Mouse (Mus musculus) spleen, postnatal 14 days (tissue): ENCODE results near the gene Mmp14.

Experiments
- DNase-seq, 2 experiments: peaks; one replicate each; pipeline ENCODE4 v3.0.0; 2021 to 2022; ENCODE audit warnings: low spot score in 2 of 2

The Mmp14 gene

DNA sequence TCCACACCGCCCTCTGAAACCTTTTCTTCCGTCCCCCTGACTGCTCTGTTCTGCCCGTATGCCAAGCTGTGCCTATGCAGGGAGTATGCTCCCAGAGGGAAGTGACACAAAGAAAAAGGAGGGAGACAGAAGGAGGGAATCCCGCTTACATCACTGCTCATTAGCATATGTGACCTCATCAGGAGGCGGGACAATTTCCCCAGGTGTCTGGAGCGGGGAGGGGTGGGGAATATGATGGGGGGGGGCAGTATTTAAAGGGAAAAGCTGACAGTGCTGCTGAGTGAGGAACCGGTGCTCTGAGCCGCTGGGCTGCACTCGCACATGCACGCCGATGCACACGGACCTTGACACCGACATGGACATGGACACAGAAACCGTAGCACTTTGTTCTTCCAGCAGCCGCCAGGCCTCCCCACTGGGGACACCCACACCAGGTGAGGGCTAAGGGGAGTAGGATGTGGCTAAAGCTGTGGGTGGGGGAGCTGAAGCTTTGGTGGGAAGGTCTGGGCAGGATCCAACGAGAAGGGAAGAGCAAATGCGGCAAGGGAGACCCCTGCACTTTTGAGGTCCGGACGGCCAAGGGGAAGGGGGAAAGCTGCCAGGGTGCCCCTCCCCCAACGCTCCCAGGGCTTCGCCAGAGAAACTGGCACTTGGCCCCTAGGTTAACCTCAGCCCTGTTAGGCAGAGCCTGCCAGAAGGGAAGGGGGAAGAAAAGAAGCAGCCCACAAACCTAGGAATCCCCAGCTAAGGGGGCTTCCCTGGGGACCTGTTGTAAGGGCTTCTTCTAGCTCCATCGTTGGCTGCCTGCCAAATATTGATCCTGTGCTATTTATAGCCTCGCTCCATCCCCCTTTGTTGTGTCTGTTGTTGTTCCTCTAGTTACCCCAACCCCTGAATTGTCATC lies 44.8 kb downstream of the Mmp14 start, which contains the start of gene Rem2:
Rem2 (plus strand) TSS at position 160 of the 904 bp plus-strand sequence.
- DNase-seq, result no peak

DNA sequence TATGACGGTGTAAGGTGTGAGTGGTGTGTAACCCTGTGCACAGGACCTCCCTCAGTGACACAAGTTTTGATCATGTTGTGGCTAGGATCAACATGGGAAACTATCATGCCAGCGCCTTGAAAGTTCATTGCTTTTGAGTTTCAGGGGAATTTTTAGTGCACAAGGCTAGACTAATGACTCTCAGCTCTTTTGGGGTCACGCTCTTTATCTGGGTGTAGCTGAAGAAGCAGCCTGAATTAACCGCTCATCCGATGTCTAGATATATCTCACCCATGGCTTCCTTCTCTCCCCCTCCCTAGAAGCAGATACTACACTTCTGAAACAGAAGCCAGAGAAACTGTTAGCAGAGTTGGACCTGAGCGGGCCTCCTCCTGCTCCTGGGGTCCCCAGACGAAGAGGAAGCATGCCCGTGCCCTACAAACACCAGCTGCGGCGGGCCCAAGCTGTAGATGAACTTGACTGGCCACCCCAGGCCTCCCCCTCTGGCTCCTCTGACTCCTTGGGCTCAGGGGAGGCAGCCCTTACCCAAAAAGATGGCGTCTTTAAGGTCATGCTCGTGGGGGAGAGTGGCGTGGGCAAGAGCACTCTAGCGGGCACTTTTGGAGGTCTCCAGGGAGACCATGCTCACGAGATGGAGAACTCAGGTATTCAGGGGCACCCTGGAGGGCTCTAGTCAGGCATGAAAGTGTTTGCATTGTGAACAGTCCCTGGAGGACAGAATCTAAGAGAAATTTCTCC lies 45.9 kb downstream of the Mmp14 start:
- no peak for DNase-seq

DNA sequence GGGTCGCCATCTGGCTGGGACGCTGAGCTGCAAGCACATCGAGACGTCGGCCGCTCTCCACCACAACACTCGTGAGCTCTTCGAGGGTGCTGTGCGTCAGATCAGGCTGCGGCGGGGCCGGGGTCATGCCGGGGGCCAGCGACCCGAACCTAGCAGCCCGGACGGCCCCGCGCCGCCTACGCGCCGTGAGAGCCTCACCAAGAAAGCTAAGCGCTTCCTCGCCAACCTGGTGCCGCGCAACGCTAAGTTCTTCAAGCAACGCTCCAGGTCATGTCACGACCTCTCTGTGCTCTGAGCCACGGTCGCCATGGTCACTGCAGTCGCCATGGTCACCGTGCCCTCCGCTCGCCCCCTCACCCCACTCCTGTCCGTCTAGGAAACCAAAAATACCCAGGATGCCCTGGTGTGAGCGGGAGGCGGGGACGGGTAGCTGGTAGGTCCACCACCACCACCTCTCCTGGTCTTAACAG lies 48.1 kb downstream of the Mmp14 start:
- peak; percentile 14 to 32 for DNase-seq

DNA sequence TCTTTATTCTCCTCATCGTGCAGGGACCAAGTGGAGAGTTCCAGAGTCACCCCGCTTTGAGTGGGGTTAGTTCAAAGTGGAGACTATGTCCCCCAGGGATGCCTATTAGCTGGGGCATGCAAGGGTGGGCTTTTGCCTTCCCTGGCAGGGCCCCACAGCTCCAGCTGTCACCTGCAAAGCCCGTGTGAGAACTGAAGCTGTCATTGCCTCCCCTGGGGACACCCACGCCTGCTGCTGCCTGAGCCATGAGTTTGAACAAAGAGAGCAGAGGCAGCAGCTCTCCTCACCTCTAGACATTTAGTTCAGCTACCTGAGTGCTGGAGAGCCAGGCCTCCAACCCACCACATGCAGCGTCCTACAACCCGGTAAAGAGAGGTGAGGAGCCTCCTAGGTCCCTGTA lies 49.3 kb downstream of the Mmp14 start:
- peak; percentile 12 to 34 for DNase-seq

DNA sequence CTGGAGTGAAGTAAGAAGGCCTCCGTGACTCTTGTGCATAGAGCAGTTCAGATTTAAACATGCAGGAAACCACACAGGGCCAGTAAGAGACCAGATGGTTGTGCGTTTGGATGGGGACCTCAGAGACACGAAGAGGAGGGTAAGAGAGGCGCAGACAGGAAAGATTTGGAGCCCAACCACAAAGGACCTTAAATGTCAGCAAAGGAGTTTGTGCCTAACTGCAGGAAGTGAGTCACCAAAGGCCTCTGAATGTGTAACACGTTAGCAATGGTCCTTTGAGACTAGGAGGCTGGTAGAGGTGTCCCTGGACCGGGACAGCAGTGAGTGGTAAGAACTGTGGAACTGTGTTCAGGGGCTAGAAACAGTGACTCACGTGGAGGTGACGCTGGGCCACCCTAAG lies 50.0 kb downstream of the Mmp14 start:
- DNase-seq, result no peak

DNA sequence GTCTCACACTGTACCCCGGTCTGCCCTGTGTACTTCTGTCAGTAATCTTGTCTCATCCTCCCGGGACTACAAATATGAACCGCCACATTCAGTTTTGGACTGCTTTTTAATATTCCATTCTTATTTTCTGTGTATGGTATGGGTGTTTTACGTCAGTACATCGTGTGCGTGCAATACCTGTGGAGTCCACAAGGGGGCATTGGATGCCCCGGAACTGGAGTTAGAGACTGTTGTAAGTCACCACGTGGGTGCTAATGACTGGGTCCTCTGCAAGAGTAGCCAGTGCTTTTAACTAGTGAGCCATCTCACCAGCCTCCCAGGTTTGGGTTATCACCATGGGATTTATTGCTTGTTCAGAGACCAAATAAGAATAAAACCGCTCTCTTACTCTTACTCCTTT lies 51.1 kb downstream of the Mmp14 start:
- DNase-seq, result peak; percentile 46 to 69

DNA sequence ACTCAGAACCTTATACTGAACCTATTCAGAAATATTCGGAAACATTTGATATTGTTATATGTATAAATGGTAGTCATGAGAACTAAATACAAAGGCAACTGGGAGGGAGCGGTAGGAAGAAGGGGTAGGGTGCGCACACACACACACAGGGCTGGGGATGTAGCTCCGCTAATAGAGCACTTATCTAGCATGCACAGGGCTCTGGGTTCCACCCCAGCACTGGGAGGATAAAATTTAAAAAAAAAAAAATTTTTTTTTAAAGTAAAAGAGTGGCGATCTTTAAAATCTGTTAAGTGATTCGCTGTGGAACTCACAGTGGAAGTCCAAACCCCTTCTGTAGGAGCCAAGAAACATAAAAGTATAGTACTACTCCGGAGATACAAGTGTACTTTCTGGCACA lies 54.5 kb downstream of the Mmp14 start:
- no peak for DNase-seq

DNA sequence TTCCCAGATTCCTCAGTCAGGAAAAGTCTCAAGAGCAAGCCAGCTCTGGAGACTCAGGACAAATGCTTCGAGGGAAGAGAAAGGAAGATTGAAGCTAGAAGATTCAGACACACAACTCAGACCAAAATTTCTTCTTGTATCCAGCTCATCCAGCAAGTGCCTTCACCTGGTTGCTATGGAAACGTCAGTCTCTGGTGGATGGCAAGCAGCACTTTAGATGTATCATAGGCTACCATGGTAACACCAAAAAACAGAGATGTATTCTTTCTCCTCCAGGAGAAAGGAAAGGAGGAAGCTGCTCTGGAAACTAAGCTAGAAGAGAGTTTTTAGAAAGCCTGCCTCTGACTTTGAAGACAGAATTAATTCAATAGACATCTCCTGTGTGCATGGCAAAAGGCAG lies 56.3 kb downstream of the Mmp14 start:
- DNase-seq, result no peak

DNA sequence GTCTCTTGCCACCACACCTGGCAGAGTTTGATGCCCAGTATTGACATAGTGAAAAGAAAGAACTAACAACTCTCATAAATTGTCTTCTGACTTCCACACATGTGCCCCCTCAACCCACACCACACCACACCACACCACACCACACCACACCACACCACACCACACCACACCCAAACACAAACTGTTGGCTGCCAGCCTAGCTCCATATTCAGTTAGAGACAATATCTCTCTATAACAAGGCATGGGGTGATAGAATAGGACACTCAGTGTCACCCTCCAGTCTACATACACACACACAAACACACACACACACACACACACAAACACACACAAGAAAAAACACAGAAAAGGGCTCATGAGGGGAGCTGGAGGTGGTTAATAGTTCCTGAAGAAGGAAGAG lies 56.9 kb downstream of the Mmp14 start:
- DNase-seq, result no peak

DNA sequence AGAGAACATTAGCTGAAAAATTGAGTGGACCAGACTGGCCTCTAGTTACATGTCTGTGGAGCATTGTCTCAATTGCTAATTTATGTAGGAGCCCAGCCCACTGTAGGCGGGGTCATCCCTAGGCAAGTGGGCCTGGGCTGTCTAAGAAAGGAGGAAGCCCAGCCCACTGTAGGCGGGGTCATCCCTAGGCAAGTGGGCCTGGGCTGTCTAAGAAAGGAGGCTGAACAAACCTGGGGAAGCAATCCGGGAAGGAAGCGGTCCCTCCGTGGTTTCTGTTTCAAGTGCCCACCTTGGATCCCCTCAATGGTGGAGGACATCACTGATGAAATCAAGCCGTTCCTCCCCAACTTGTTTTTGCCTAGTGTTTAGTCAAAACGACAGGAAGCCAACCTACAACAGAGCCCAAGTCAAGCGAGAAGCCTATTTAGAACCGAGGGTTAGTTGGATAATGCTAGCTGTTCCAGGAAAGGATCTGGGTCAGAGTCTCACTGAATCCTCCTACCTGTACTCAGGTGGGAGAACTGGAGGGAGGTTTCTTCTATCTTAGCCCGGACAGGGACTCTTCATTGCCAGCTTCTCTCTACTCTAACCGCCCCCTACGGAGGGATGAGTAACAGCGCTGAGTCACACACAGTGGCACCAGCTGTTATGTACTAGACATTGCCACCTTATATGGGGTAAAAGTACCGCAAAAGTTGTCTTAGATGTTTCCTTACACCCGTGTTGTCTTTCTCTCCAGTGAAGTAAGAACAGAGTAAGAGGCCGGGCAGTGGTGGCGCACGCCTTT lies 61.1 kb downstream of the Mmp14 start:
- no peak for DNase-seq

DNA sequence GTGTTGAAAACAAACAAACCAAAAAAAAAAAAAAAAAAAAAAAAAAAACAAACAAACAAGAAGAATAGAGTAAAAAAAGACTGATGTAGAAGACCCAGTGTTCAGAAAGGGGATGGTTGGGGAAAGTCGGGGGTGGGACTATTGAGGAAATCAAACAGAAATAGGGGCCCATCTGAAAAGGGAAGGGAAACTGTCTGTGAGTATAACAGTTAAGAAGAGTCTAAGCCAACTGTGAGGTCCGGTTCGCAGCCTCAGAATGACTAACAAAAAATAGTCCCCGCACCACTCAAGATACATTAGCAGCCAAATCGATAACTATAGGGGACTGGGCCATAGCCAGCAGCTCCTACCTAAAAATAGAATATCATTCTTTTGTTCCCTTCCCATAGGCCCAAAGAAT lies 61.8 kb downstream of the Mmp14 start:
- no peak for DNase-seq

DNA sequence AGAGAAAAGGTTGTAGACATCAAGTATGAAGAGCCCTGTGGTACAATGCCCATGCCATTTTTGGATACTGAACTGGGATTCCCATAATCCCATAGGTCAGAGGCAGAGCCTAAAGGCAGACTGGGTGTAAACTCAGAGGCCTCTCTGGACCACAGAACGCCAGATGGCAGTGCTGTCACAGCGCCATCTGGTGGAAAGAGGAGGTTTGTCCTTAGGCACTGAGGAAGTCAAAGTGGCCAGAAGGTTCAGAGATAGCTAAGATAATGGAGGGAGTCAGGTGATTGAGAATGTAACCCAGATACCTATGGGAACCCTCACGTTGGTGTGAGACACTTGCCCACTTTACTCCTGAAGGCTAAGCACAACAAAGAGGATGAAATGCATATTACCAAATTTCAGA lies 62.8 kb downstream of the Mmp14 start:
- peak; percentile 53 to 74 for DNase-seq
